Mouse (Mus musculus): ENCODE measurements around the gene Mipol1.
"Not testable (repeated sequence)": the region's sequence is repeated elsewhere in the genome, so short reads cannot be mapped to it uniquely, and the experiment has no call there.

The Mipol1 gene

GRCm38 (mm10) chr12:57428767-57429166, 198.5 kb downstream of the Mipol1 start:
- DNase-seq, result no peak

GRCm38 (mm10) chr12:57436939-57437659, 206.9 kb downstream of the Mipol1 start:
- not testable (repeated sequence) for DNase-seq

GRCm38 (mm10) chr12:57444281-57444903, 214.2 kb downstream of the Mipol1 start:
- DNase-seq, result no peak

- DNase-seq, result no peak
These were observed 217.1 kb downstream of the Mipol1 start for GRCm38 (mm10) chr12:57447331-57447730.

DNA sequence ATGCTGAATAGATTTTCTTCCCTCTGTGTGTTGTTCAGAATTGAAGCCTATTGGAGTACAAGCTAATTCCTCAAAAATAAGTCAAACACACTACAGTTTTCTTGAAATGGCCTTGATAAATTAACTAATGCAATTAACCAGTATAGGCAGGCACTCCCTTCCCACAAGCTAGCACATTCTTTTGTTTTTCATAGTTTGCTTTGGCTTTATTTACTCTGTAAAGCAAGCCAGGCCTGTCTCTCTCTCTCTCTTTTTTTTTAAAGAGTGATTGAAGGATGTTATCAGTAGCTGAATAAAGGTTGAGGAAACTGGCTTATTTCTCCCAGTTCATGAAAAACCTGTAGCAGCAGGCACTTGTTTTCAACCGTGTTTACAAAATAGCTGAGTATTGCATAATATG, 219.1 kb downstream of the Mipol1 start:
- DNase-seq, result no peak

DNA sequence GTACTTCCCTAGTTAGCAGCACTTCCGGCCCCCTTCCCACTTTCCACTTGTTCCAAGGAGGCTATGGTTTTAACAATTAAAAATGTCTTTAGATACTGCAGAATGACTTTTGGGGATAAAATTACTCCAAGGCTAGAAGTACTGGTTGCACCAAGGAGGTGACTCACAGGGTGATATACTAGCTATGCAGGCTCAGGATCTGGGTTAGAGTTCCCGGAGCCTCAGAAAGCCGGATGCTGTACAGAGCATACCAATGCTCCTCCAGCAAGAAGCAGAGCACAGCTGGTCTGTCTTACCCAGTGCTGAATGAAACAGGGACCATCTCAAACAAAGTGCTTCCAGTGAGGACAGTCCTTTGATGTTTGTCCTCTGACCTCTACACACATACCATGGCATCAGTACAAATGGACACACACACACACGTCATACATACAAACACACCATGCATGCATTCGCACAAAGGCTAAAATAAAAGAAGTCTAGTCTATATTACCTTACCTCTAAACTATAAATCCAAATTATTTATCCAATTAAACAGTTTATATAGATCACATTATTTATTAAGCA, 219.9 kb downstream of the Mipol1 start:
- DNase-seq, result no peak

GRCm38 (mm10) chr12:57456911-57457310, 226.7 kb downstream of the Mipol1 start:
- no peak for DNase-seq

DNA sequence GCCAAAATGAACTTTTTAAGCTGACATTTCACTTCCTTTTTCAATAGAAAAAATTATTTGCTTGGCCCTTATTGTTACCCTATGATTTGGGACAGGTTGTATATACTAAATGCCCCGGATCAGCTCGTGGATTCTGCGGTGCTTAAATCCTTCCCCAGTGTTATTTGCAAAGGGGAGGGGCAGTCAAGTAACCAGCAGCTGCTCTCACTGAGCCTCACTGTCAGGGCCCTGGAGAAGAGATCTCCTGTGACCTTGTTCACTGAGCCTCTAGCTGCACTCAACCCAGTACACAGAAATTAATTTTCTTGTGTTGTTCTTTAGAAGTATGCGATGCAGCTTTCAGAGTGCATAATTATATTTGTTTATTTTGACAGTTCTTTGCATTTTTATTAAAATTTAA, 227.1 kb downstream of the Mipol1 start:
- no peak for DNase-seq

- DNase-seq, result no peak
These were observed 234.5 kb downstream of the Mipol1 start for GRCm38 (mm10) chr12:57464520-57465334.

GRCm38 (mm10) chr12:57471786-57472185, 241.6 kb downstream of the Mipol1 start:
- no peak for DNase-seq

DNA sequence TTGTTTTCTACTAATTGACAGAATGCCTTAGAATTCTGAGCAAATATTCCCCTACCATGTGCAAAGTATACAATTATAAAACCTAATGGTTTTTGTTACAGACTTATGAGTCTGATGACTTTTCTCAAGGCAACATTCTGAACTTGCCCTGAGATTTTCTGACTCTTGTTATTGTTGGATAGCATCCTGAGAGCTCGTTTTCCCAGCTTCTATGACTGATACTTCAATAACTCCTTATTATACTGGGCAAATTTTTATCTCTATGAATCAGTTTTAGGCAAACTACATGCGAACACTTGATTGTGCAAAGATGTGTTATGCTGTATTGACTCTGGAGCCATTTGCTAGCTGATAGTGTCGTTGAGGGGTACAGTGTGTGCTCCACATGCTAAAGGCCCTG, 246.6 kb downstream of the Mipol1 start:
- DNase-seq, result no peak

DNA sequence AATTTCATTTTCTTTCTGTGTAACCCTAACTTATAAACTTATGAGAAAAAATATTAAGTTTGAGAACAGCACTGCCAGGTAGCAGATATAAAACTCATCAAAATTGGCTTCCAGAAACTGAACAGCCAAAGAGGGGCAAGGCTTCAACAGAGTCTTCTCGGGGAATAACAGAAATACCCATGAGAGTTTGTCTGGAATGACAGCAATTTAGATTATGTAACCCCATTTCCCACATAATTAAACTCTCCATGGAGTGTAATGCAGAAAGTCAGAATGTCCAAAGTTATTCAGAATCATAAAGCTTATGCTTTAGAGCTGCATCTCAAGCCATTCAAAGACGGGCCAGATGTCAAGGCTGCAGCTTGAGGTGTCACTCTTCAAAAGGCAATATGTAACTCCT, 251.6 kb downstream of the Mipol1 start:
- DNase-seq, result no peak

DNA sequence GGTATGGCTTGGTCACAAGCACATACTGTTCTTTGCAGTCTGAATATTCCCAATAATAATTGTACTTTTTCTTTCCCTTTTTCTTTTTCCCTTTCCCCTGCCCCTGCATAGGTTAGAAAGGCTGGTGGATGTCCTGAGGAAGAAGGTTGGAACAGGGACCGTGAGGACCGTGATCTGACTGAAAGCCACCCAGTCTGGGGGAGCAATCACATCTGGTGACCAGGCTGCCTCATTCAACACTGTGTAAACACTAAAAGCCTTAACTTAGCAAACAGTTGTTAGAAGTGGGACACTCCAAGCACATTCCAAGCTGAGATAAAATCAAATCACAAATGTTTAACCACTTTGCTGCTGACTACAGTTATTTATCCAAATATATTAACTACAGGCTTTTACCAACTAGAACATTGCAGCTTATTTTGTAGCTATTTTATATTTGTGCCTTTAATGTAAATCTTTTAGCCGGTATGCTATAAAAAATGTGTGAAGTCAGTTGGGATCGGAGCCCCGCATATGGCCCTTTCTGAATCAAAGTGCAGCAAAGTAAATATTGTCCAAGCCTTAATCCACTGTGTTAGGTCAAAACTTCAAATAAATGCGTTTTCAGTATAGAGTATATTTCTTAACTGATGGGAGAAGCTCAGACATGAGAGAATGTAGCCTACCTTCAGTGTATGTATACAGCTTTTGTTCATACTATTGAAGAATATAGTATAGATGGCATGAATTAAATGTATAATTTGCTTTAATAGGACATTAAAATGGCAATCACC, 266.3 kb downstream of the Mipol1 start:
- DNase-seq, result no peak

DNA sequence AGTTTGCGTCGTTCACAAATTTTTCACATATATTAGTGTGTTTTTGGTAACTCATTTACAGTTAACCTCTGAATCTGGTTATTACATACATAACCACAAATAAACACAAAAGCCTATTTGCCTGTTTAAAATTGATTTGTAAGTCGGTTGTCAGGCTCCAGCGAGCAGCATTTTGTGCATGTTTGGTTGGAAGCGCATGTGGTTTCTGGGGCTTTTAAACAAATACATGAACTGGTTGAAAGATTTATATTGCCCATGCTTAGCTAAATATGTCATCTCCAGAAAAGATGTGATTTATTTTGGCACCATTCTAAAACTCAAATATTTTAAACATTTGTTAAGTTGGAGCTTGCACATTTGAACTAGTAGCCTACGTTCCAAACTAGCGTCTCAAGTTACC, 270.0 kb downstream of the Mipol1 start:
- DNase-seq, result no peak

GRCm38 (mm10) chr12:57505329-57505728, 275.1 kb downstream of the Mipol1 start:
- no peak for DNase-seq

- no peak for DNase-seq
These were observed 278.7 kb downstream of the Mipol1 start for GRCm38 (mm10) chr12:57508938-57509337.

- no peak for DNase-seq
These were observed 279.5 kb downstream of the Mipol1 start for GRCm38 (mm10) chr12:57509726-57510125.

DNA sequence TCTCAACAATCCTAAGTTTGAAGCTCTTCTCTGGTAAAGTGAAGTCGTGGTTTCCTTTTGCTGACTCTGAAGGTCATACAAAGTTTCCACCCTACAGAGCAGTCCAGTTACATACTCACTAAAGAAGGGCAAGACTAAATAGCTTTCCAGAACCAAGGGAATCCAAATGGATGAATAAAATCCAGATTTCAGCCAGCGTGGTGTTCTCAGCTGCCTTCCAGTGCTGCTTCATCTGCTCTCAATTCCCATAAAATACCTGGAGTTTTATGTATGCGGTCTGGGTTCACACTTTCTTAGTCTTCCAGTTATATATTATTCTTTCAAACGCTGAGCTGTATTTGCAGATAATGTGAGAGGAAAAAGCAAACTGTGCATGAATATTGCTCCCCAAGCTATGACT, 280.9 kb downstream of the Mipol1 start:
- no peak for DNase-seq

DNA sequence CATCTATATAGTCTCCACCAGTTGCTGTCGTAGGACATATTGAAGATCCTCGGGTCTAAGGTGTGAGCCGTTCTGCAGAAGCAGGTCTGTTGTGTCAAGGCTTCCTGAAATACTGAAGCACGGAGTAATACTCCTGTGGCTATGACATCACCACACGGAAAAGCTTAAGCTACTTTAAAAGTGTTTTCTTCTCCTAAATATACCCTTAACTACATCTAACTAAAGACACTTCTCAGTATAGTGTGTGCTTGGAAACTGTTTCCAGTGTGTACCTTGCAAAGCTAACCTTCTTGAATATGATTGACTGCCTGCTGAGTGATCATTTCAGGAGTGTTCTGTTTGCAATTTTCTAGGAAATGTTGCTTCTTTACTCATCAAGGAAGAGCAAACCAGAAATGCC, 281.3 kb downstream of the Mipol1 start:
- no peak for DNase-seq

DNA sequence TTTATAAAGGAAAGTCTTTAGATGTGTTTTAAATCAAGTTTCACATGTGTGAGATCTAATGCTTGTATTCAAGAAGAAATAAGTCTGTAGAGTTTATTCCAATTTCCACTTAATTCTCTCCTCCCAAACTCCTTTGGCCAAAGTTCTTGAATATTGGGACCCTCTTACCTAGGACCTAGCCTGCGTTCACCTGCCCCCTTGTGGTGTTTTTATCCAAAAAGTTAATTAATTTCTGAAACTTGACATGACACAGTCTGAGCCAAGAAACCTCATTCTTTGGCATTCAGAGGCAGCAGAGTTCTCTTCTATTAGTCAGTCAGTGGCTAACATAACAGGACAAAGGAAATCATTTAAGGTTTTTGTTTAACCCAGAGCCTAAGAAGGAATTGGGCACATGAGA, 284.3 kb downstream of the Mipol1 start:
- DNase-seq, result no peak

DNA sequence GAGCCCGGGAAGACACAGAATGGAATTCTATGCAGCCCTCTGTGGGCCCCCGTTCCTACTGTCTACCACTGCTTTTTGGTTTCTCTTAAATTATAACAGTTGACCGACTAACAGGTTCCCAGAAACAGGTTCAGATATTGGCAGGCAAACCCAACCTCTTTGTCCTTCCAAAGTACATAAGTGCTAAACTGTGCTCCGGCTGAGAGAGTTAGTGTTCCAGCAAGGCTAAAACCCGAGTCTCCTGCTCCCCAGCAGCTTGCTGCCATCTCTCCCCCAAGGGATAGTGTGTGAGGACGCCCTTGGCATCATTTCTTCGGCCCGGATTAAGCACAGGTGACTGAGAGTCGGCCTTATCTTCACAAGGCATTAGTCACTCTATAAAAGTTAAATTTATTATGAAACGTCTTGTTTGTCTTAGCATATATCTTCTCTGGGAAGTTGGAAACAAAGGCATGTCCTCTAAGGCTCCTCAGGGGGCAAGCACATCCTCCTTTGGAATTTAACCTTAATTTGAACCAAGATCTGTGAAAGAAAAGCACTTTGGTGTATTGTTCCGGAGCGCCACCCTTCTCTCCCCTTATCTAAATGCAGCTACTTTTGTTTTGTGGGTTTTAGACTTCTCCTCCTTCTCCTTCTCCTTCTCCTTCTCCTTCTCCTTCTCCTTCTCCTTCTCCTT, 285.6 kb downstream of the Mipol1 start:
- no peak for DNase-seq

GRCm38 (mm10) chr12:57528335-57528734, 298.1 kb downstream of the Mipol1 start:
- no peak for DNase-seq

Measured in cerebellum, postnatal 10 days (tissue).